Mouse (Mus musculus) liver, embryonic 15.5 days (tissue): ENCODE measurements around the gene Cdkn1c. TPM values are rescaled to one million over a fixed set of nuclear protein-coding genes. Genes with fewer than 3 reads are reported as not detected.

Source experiments
- polyA plus RNA-seq: library from polyadenylated mRNA; unstranded; fragments of >200 nt; fragmentation: Nextera tagmentation; extraction: Ambion mirVana; gene quantifications from 2 replicates; pipeline ENCODE4 v1.2.1, GENCODE M21; 2015

The Cdkn1c gene
- polyA plus RNA-seq, 1 experiment from 2014 or later, result 182 TPM

Other genes starting within 250 kb of the Cdkn1c start
- 12.9 and 16.3 TPM in 2 replicates for gene Slc22a18, start 12.7 kb upstream of the Cdkn1c start, polyA plus RNA-seq
- 22.6 and 27.0 TPM in 2 replicates for gene Phlda2, start 42.1 kb upstream of the Cdkn1c start, polyA plus RNA-seq
- 79.3 and 82.7 TPM in 2 replicates for gene Nap1l4, start 88.1 kb upstream of the Cdkn1c start, polyA plus RNA-seq
- gene Cars, start 139.0 kb upstream of the Cdkn1c start, polyA plus RNA-seq, result 53.1 and 60.5 TPM in 2 replicates
- 1.2 and 1.3 TPM in 2 replicates for gene Tnfrsf26, start 167.7 kb upstream of the Cdkn1c start, polyA plus RNA-seq
- 0.43 and 0.58 TPM in 2 replicates for gene Tnfrsf22, start 188.6 kb upstream of the Cdkn1c start, polyA plus RNA-seq
- gene Tnfrsf23, start 224.8 kb upstream of the Cdkn1c start, polyA plus RNA-seq, result 0.35 and 0.39 TPM in 2 replicates